Mouse (Mus musculus): ENCODE results near the gene Rpl27a.

DNA sequence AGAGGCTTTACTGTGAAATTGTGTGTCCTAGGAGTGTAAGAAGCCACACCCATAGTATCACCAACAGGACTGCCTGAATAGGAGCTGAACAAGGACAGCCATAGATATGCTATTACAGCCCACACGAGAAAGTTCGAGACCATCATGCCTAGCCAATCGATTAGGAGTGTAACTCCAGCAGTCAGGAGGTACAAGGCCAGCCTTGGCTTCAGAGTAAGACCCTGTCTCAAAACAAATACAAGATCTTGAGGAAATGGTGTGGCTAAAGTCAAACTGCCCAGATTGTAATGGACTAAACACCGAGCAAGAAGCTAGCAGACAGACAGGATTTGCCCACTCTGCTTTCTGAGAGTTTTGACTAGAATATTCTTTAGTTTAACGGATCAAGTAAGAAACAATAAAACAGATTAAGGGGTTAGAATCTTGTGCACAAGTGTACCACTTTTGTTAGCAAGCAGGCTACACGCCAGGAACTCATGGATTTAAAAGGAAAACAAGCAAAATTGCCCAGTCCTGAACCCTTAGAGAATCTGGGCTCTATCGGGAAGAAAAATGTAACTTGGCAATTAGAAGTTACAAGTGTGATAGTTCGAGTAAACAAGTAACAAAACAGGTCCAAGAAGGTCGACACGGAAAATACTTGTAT lies 788 bp upstream of the Rpl27a start:
- TF ChIP-seq CTCF (IDR thresholded peaks at IDR 0.05; ENCODE audit: control insufficient read depth, insufficient read depth, insufficient read length) (no peak), CEBPB (IDR thresholded peaks at IDR 0.05; ENCODE audit: low read depth) (no peak), USF1 (IDR thresholded peaks at IDR 0.05; ENCODE audit: low read depth) (no peak)
